Mouse (Mus musculus): ENCODE measurements around the gene Nrg4. TPM values are rescaled to one million over a fixed set of nuclear protein-coding genes. Genes with fewer than 3 reads are reported as not detected.

The Nrg4 gene
- total and polyA plus RNA-seq, 2 experiments = 5.3 to 24.2 TPM

DNA sequence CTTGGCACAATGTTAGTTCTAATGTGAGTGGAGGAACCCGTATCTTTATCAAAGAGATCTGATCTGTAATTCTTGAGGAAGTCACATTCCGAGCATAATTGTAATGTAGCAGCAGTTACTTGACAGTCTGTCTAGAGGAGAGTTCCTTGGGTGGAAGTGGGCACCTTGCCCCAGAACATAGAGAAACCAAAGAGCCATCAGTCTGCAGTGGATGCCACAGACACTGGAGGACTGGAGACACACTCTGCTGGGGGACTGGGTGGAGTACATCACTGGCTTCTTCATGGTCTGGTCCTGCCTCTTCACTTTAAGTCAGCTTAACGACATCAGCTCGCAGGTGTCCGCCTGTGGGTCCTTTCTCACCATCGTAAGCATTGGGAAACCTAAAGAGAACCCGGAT lies 17.5 kb upstream of the Nrg4 start:
- no peak for TF ChIP-seq CTCF (IDR thresholded peaks at IDR 0.05; ENCODE audit: low read depth, low read length)
- TF ChIP-seq POLR2A (IDR thresholded peaks at IDR 0.05; ENCODE audit: extremely low read depth, insufficient read depth, low read length) = no peak
- Histone ChIP-seq H3K4me1 (ENCODE audit: control insufficient read depth, insufficient read depth, low read length) (no peaks in the 10 kb centered on the region), H3K79me2 (ENCODE audit: control insufficient read depth, insufficient read depth, low read length) (no peaks in the 10 kb centered on the region), H3K9ac (ENCODE audit: low read depth, low read length) (no peak overlapping the region), H3K36me3 (ENCODE audit: control insufficient read depth, insufficient read depth, low read length) (no peaks in the 10 kb centered on the region), H3K27me3 (ENCODE audit: control insufficient read depth, insufficient read depth, low read length) (no peaks in the 10 kb centered on the region), H3K4me3 (ENCODE audit: insufficient read depth, low read depth, low read length) (no peak overlapping the region), H3K27ac (replicated peaks; ENCODE audit: insufficient read depth, low read depth, low read length) (no peak overlapping the region)
- 82% methylated on average over 7 of the region's 7 CpGs for WGBS
- no peak for DNase-seq (ENCODE audit: extremely low read depth, low read depth, low spot score)

DNA sequence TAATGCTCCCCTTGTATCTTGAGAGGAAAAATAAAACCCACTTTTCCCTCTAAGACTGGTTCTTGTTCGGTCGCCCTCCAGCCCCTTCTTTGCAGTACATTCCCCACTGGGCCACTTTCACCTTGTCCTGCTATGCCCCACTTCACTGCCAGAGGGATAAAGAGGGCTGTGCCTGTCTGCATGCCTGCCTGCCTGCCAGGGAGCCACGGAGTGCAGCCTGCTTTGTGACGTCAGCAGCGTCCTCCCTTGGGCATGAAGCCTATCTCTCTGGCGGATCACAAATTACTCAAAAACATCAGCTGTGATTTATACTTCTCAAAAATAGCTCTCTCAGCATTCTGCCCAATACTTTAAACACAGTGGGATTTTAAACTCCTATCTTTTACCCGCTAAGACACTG lies 6.3 kb upstream of the Nrg4 start:
- peak overlapping the region; percentile 49 for H3K27ac ChIP-seq (replicated peaks; ENCODE audit: insufficient read depth, low read depth, low read length)
- peaks cover 9% of the 10 kb centered on the region for H3K4me1 ChIP-seq (ENCODE audit: control insufficient read depth, insufficient read depth, low read length)
- WGBS = 15% methylated on average over 7 of the region's 7 CpGs
- H3K36me3 ChIP-seq (ENCODE audit: control insufficient read depth, insufficient read depth, low read length) = no peaks in the 10 kb centered on the region
- H3K27me3 ChIP-seq (ENCODE audit: control insufficient read depth, insufficient read depth, low read length) = no peaks in the 10 kb centered on the region
- no peaks in the 10 kb centered on the region for H3K79me2 ChIP-seq (ENCODE audit: control insufficient read depth, insufficient read depth, low read length)
- DNase-seq (ENCODE audit: extremely low read depth, low read depth, low spot score) = peak; percentile 88
- TF ChIP-seq POLR2A (IDR thresholded peaks at IDR 0.05; ENCODE audit: extremely low read depth, insufficient read depth, low read length) = 0 out of 2 replicates have a peak, but pooled peaks have one; percentile 2
- TF ChIP-seq CTCF (IDR thresholded peaks at IDR 0.05; ENCODE audit: low read depth, low read length) = peak; percentile 39; the same call in 1 of the 2 replicates
- no peak overlapping the region for H3K4me3 ChIP-seq (ENCODE audit: insufficient read depth, low read depth, low read length)
- no peak overlapping the region for H3K9ac ChIP-seq (ENCODE audit: low read depth, low read length)

DNA sequence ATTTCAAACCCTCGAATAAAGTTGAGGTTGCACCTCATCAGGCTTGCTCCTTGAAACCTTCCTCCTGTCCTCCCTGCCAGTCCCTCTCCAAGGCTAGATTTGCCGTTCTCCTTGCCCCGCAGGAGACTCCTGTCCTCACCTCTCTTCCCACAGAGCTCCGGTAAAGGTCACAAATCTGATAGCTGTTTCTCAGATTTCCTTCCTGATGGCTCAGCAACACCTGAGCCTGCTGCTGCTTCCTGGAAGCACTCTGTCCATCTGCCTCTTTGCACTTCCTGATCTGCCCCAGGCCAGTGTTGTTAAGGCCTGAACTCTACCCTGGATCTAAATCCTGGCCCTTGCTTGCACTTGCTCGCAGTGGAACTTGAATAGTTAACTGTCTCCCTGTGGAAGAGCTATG lies 5.8 kb upstream of the Nrg4 start:
- Histone ChIP-seq H3K27ac (replicated peaks; ENCODE audit: insufficient read depth, low read depth, low read length) (peak overlapping the region; percentile 49), H3K4me1 (ENCODE audit: control insufficient read depth, insufficient read depth, low read length) (peaks cover 9% of the 10 kb centered on the region), H3K79me2 (ENCODE audit: control insufficient read depth, insufficient read depth, low read length) (no peaks in the 10 kb centered on the region), H3K4me3 (ENCODE audit: insufficient read depth, low read depth, low read length) (no peak overlapping the region), H3K27me3 (ENCODE audit: control insufficient read depth, insufficient read depth, low read length) (no peaks in the 10 kb centered on the region), H3K9ac (ENCODE audit: low read depth, low read length) (no peak overlapping the region), H3K36me3 (ENCODE audit: control insufficient read depth, insufficient read depth, low read length) (no peaks in the 10 kb centered on the region)
- no peak for TF ChIP-seq CTCF (IDR thresholded peaks at IDR 0.05; ENCODE audit: low read depth, low read length)
- WGBS = 30% methylated on average over 5 of the region's 5 CpGs
- DNase-seq (ENCODE audit: extremely low read depth, low read depth, low spot score) = no peak

DNA sequence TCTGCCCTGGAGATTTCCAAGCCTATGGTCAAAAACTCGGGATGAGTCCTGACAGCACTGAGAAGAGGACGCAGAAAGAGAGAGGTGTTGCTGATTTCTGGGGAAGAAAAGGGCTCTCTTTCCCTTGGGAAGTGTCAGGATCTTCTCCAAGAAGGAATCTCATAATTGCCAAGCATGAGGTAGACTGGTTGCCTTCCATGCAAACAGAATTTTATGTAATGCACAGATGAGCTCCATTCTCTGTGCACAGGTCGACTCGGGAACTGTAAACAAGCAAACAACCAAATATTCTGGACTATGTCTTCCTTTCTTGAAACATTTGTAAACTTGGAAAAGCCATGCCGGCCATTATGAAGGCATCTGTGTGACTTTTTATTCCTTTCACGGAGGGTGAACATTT lies 2.8 kb upstream of the Nrg4 start:
- no peak for DNase-seq (ENCODE audit: extremely low read depth, low read depth, low spot score)
- 77% methylated on average over 6 of the region's 6 CpGs for WGBS
- H3K36me3 ChIP-seq (ENCODE audit: control insufficient read depth, insufficient read depth, low read length) = no peaks in the 10 kb centered on the region
- H3K4me3 ChIP-seq (ENCODE audit: insufficient read depth, low read depth, low read length) = no peak overlapping the region
- H3K79me2 ChIP-seq (ENCODE audit: control insufficient read depth, insufficient read depth, low read length) = no peaks in the 10 kb centered on the region
- H3K27me3 ChIP-seq (ENCODE audit: control insufficient read depth, insufficient read depth, low read length) = no peaks in the 10 kb centered on the region
- H3K4me1 ChIP-seq (ENCODE audit: control insufficient read depth, insufficient read depth, low read length) = peaks cover 11% of the 10 kb centered on the region
- TF ChIP-seq CTCF (IDR thresholded peaks at IDR 0.05; ENCODE audit: low read depth, low read length) (no peak), POLR2A (IDR thresholded peaks at IDR 0.05; ENCODE audit: extremely low read depth, insufficient read depth, low read length) (no peak)
- H3K9ac ChIP-seq (ENCODE audit: low read depth, low read length) = no peak overlapping the region
- H3K27ac ChIP-seq (replicated peaks; ENCODE audit: insufficient read depth, low read depth, low read length) = no peak overlapping the region

DNA sequence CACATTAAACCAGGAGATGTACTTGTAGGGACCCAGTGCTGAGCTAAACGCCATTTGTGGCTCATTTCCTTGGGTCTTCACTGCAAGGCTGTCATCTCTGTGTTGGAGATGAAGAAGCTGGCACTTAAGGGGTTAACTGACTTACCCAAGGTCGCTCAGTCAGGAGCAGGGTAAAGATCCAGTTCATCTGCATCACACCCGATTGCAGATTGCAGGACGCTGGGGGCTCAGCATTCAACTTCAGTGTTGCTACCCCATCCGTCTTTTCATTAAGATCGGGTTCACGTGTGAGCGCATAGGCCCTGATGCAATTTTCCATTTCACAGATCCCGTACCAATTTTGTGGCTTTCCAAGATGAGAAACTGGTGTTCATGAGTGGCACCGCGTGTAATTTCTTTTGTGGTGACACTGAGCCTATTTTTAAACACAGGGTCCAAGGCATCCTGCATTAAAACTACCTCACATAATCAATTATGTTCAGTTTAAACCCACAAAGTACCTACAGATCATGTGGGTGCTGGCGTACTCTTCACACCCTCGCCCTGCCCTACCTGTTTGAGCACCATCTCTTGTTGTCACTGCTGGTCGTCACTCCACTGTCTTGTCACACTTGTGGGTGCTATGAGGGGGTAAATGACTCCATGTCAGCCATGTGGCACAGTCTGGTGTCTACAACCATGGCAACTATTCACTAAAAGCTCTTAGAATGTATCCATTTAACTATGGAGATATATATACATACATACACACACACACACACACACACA lies 1.7 kb upstream of the Nrg4 start:
- Histone ChIP-seq H3K4me3 (ENCODE audit: insufficient read depth, low read depth, low read length) (no peak overlapping the region), H3K79me2 (ENCODE audit: control insufficient read depth, insufficient read depth, low read length) (no peaks in the 10 kb centered on the region), H3K27me3 (ENCODE audit: control insufficient read depth, insufficient read depth, low read length) (no peaks in the 10 kb centered on the region), H3K9ac (ENCODE audit: low read depth, low read length) (no peak overlapping the region), H3K4me1 (ENCODE audit: control insufficient read depth, insufficient read depth, low read length) (peaks cover 10% of the 10 kb centered on the region), H3K27ac (replicated peaks; ENCODE audit: insufficient read depth, low read depth, low read length) (no peak overlapping the region), H3K36me3 (ENCODE audit: control insufficient read depth, insufficient read depth, low read length) (no peaks in the 10 kb centered on the region)
- TF ChIP-seq CTCF (IDR thresholded peaks at IDR 0.05; ENCODE audit: low read depth, low read length) = no peak
- no peak for TF ChIP-seq POLR2A (IDR thresholded peaks at IDR 0.05; ENCODE audit: extremely low read depth, insufficient read depth, low read length)
- DNase-seq (ENCODE audit: extremely low read depth, low read depth, low spot score) = no peak
- WGBS = 67% methylated on average over 14 of the region's 14 CpGs

DNA sequence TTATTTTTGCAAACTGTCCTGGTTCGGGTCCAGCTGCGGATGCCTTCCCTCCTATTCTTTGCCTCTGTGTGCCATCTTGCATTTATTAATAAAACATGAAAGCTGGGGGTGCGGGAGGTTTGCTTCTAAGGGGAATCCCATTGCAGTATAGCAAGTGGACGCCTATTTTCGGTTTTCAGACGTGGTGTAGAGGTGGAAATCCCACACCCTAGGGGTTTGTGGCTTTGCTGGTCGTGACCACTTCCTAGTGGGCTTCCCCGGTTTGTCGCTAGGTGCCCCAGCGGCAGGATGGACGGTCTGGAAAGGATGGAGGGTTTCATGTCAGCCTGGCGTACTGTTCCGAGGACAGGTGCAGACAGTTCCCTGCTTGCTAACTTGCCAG lies 581 bp upstream of the Nrg4 start:
- DNase-seq (ENCODE audit: extremely low read depth, low read depth, low spot score) = no peak
- Histone ChIP-seq H3K4me1 (ENCODE audit: control insufficient read depth, insufficient read depth, low read length) (peaks cover 8% of the 10 kb centered on the region; the same call in 1 of the 2 replicates), H3K36me3 (ENCODE audit: control insufficient read depth, insufficient read depth, low read length) (no peaks in the 10 kb centered on the region), H3K9ac (ENCODE audit: low read depth, low read length) (peak overlapping the region; percentile 52), H3K79me2 (ENCODE audit: control insufficient read depth, insufficient read depth, low read length) (no peaks in the 10 kb centered on the region), H3K27me3 (ENCODE audit: control insufficient read depth, insufficient read depth, low read length) (no peaks in the 10 kb centered on the region), H3K4me3 (ENCODE audit: insufficient read depth, low read depth, low read length) (peak overlapping the region; percentile 74), H3K27ac (replicated peaks; ENCODE audit: insufficient read depth, low read depth, low read length) (no peak overlapping the region)
- TF ChIP-seq CTCF (IDR thresholded peaks at IDR 0.05; ENCODE audit: low read depth, low read length) (no peak), POLR2A (IDR thresholded peaks at IDR 0.05; ENCODE audit: extremely low read depth, insufficient read depth, low read length) (no peak)
- WGBS = 8% methylated on average over 13 of the region's 13 CpGs

Measured in liver, adult 2 months (tissue).